Mouse (Mus musculus): Measurements from ENCODE around the gene Ssh3. TPM values are rescaled to one million over a fixed set of nuclear protein-coding genes. Genes with fewer than 3 reads are reported as not detected.
A peak's percentile ranks its signal among the peaks of the same experiment; 100 is the strongest.
"Not testable (repeated sequence)": the region's sequence is repeated elsewhere in the genome, so short reads cannot be mapped to it uniquely, and the experiment has no call there.

Ssh3 gene
- polyA plus RNA-seq, 1 experiment from 2014 or later = 16.9 TPM

GRCm38 (mm10) chr19:4262756-4263155 is 6.2 kb downstream of the Ssh3 start:
- 53% methylated on average over 6 of the region's 6 CpGs for WGBS
- Histone ChIP-seq H3K27me3 (no peaks in the 10 kb centered on the region), H3K4me1 (peaks cover 5% of the 10 kb centered on the region), H3K9ac (no peak overlapping the region), H3K4me2 (no peak overlapping the region), H3K36me3 (no peaks in the 10 kb centered on the region), H3K27ac (no peak overlapping the region), H3K4me3 (no peak overlapping the region), H3K9me3 (no peaks in the 10 kb centered on the region)
- no peak for ATAC-seq (ENCODE audit: borderline replicate concordance, extremely low read depth, low FRiP score, low TSS enrichment)

DNA sequence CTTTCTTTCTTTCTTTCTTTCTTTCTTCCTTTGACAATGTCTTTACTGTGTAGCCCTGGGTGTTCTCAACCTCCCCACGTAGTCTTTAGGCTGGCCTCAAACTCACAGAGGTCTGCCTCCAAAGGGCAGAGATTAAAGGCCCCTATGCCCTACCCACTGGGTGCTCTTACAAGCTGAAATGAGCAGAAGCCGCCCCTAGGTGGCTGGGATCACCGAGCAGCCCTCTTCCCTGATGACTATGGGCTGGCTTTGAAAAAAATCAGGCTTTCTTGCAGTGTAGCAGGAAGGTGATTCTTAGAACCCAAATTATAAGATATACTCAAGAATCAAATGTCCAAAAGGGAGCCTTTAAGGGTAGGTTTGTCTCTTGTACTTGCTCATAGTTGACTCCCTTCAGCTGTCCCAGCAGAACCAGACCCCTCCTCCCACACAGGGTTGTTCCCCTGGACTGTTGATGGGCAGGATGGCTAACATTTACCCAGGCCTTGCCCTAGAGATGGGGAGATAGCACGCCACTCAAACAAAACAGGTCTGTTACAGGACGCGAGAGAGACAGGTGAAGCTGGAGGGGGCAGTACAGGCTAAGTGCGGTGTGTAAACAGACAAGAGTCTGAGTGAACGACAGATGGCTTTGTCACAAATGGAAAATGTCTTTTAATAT is 7.8 kb downstream of the Ssh3 start:
- ATAC-seq (ENCODE audit: borderline replicate concordance, extremely low read depth, low FRiP score, low TSS enrichment) = no peak
- H3K36me3 ChIP-seq = no peaks in the 10 kb centered on the region
- H3K4me2 ChIP-seq = no peak overlapping the region
- H3K27me3 ChIP-seq = no peaks in the 10 kb centered on the region
- H3K27ac ChIP-seq = no peak overlapping the region
- peaks cover 6% of the 10 kb centered on the region for H3K4me1 ChIP-seq
- 40% methylated on average over 8 of the region's 8 CpGs for WGBS
- H3K9ac ChIP-seq = no peak overlapping the region
- no peaks in the 10 kb centered on the region for H3K9me3 ChIP-seq
- no peak overlapping the region for H3K4me3 ChIP-seq

- no peak overlapping the region for H3K27ac ChIP-seq
- WGBS = 19% methylated on average over 12 of the region's 12 CpGs
These were observed 11.1 kb downstream of the Ssh3 start for GRCm38 (mm10) chr19:4257897-4258252.

DNA sequence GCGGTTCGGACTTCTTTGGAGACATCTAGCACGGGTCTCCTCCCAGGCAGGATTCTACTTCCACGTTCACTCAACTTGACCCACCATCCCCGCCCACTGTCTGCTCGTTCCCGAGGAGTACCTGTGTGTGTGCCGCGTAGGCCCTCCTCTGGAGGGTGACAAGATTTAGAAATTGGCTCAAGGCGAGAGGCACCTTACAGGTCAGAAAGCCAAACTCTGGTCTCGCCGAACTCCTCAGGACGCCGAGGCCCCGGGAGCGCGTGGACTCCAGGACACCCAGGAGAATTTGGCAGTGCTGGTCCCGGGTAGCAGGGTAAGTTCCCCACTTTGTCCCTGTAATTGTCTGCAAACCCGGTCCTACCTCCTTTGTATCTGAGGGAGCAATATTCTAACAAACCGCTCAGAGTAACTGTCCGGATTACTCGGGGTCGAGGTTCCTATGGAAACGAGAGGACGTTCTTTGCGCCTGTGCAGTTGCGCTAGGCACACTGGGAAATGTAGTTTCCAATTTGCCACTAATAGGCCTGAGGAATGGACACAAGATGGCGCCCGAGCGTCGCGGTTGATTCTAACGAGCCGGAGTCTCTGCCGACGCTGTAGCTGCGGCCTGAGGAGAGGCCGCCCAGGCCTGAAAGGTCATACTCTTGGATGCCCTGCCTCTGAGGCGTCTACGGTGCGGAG is 11.6 kb downstream of the Ssh3 start:
- ATAC-seq (ENCODE audit: borderline replicate concordance, extremely low read depth, low FRiP score, low TSS enrichment) = peak; percentile 87
- Histone ChIP-seq H3K9me3 (no peaks in the 10 kb centered on the region), H3K9ac (peak overlapping the region; percentile 46), H3K4me3 (peak overlapping the region; percentile 55), H3K27me3 (no peaks in the 10 kb centered on the region), H3K36me3 (no peaks in the 10 kb centered on the region), H3K27ac (no peak overlapping the region), H3K4me2 (peak overlapping the region; percentile 83), H3K4me1 (peaks cover 6% of the 10 kb centered on the region)
- WGBS = under 1% methylated on average over 41 of the region's 41 CpGs

More at GRCm38 (mm10) chr19:4257897-4258252, 11.1 kb downstream of the Ssh3 start:
- Histone ChIP-seq H3K9ac (peak overlapping the region; percentile 45), H3K4me2 (peak overlapping the region; percentile 83), H3K27me3 (no peaks in the 10 kb centered on the region), H3K4me3 (peak overlapping the region; percentile 55), H3K4me1 (peaks cover 6% of the 10 kb centered on the region), H3K36me3 (no peaks in the 10 kb centered on the region), H3K9me3 (no peaks in the 10 kb centered on the region)
- no peak for ATAC-seq (ENCODE audit: borderline replicate concordance, extremely low read depth, low FRiP score, low TSS enrichment)

DNA sequence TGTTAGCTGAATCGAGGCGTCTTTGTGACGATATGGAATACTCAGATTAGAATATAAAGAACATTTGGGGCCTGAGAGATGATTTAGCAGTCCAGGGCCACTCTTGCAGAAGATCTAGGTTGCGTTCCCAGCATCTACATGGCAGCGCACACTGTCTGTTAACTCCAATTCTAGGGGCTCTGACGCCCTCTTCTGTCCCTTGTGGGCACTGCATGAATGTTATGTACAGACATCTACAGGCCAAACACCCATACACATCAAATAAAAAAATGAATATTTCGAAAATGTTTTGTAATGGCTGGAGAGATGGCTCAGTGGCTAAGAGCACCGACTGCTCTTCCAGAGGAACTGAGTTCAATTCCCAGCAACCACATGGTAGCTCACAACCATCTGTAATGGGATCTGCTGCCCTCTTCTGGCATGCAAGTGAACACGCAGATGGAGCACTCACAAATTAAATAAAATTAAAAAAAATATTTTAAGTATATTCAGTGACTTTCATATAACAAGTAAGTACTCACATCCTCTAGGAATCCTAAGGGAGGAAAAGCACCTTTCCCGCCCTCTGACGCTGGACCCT is 13.3 kb downstream of the Ssh3 start:
- 70% methylated on average over 11 of the region's 11 CpGs for WGBS
- Histone ChIP-seq H3K4me3 (no peak overlapping the region), H3K27me3 (no peaks in the 10 kb centered on the region), H3K4me1 (peaks cover 6% of the 10 kb centered on the region), H3K36me3 (no peaks in the 10 kb centered on the region), H3K4me2 (no peak overlapping the region), H3K9me3 (no peaks in the 10 kb centered on the region), H3K27ac (no peak overlapping the region), H3K9ac (no peak overlapping the region)
- no peak for ATAC-seq (ENCODE audit: borderline replicate concordance, extremely low read depth, low FRiP score, low TSS enrichment)

DNA sequence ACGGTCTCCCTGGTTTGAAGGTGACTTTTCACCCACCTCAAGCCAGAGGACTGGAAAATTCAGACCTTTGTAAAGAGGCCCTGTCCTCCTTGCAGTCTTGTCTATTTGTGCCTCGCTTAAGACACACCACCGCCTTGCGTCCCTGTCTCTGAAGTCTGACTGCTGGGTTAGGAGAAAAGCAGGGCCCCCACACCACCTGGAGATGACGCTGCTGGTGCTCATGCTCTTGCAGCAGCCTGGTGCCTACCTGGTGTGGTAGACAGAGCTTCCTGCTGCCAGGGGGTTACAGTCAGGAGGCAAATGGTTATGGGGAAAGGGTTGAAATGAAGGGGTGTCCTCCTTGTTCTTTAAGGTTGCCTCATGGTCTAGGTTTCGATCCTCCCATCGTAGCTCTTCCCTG is 14.8 kb downstream of the Ssh3 start:
- H3K27me3 ChIP-seq = no peaks in the 10 kb centered on the region
- no peak overlapping the region for H3K9ac ChIP-seq
- H3K4me1 ChIP-seq = peaks cover 6% of the 10 kb centered on the region
- no peak overlapping the region for H3K4me2 ChIP-seq
- no peak overlapping the region for H3K27ac ChIP-seq
- no peak for ATAC-seq (ENCODE audit: borderline replicate concordance, extremely low read depth, low FRiP score, low TSS enrichment)
- H3K36me3 ChIP-seq = no peaks in the 10 kb centered on the region
- 84% methylated on average over 7 of the region's 7 CpGs for WGBS
- H3K9me3 ChIP-seq = no peaks in the 10 kb centered on the region
- H3K4me3 ChIP-seq = no peak overlapping the region

DNA sequence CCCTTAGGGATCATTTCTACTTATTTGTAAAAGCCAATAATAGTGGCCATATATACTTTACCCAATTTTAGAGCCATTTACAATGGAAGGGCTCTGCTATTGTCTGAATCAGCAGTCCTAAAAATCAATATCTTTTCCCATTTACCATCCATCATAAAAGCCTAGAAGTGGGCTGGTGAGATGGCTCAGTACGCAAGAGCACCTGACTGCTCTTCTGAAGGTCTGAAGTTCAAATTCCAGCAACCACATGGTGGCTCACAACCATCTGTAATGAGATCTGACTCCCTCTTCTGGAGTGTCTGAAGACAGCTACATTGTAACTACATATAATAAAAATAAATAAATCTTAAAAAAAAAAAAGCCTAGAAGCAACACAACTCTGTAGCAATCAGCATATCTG is 20.3 kb downstream of the Ssh3 start:
- WGBS = 58% methylated on average over 1 of the region's 1 CpGs
- not testable (repeated sequence) for H3K9me3 ChIP-seq; H3K27ac ChIP-seq; H3K9ac ChIP-seq; H3K27me3 ChIP-seq; H3K36me3 ChIP-seq; H3K4me2 ChIP-seq; ATAC-seq (ENCODE audit: borderline replicate concordance, extremely low read depth, low FRiP score, low TSS enrichment); H3K4me1 ChIP-seq; H3K4me3 ChIP-seq

GRCm38 (mm10) chr19:4247010-4247409 is 22.0 kb downstream of the Ssh3 start:
- Histone ChIP-seq H3K9me3 (no peaks in the 10 kb centered on the region), H3K9ac (no peak overlapping the region), H3K27me3 (no peaks in the 10 kb centered on the region), H3K4me2 (no peak overlapping the region), H3K36me3 (no peaks in the 10 kb centered on the region), H3K4me3 (no peak overlapping the region), H3K4me1 (no peaks in the 10 kb centered on the region), H3K27ac (no peak overlapping the region)
- 67% methylated on average over 1 of the region's 1 CpGs for WGBS
- ATAC-seq (ENCODE audit: borderline replicate concordance, extremely low read depth, low FRiP score, low TSS enrichment) = no peak

- Histone ChIP-seq H3K27ac (no peak overlapping the region), H3K9ac (no peak overlapping the region)
- WGBS = 78% methylated on average over 6 of the region's 6 CpGs
These were observed 24.2 kb downstream of the Ssh3 start for GRCm38 (mm10) chr19:4244775-4245174.

DNA sequence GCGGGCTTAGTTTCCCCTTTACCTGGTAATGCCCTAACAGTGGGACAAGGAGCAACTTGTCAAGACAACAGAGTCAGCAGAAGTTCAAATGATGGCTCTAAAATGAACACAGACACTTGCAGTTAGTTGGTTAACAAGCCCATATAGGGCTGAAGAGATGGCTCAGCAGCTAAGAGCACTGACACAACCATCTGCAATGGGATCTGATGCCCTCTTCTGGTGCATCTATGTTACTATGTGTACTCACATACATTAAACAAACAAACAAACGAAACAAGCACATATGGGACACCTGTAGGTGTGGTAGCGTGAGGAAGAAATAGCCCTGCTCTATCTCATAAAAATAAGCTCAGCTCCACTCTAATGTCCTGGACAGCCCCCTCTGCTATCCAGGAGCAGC is 26.6 kb downstream of the Ssh3 start:
- Histone ChIP-seq H3K4me3 (no peak overlapping the region), H3K4me2 (no peak overlapping the region), H3K4me1 (no peaks in the 10 kb centered on the region), H3K9me3 (no peaks in the 10 kb centered on the region), H3K27me3 (no peaks in the 10 kb centered on the region), H3K9ac (no peak overlapping the region), H3K27ac (no peak overlapping the region), H3K36me3 (no peaks in the 10 kb centered on the region)
- ATAC-seq (ENCODE audit: borderline replicate concordance, extremely low read depth, low FRiP score, low TSS enrichment) = no peak
- 58% methylated on average over 3 of the region's 3 CpGs for whole genome bisulfite sequencing

More at GRCm38 (mm10) chr19:4244775-4245174, 24.2 kb downstream of the Ssh3 start:
- no peaks in the 10 kb centered on the region for H3K27me3 ChIP-seq
- no peaks in the 10 kb centered on the region for H3K4me1 ChIP-seq
- no peak overlapping the region for H3K4me2 ChIP-seq
- H3K36me3 ChIP-seq = no peaks in the 10 kb centered on the region
- no peaks in the 10 kb centered on the region for H3K9me3 ChIP-seq
- no peak for ATAC-seq (ENCODE audit: borderline replicate concordance, extremely low read depth, low FRiP score, low TSS enrichment)
- no peak overlapping the region for H3K4me3 ChIP-seq

GRCm38 (mm10) chr19:4240247-4240668 is 28.7 kb downstream of the Ssh3 start:
- WGBS = 54% methylated on average over 8 of the region's 8 CpGs
- no peaks in the 10 kb centered on the region for H3K27me3 ChIP-seq
- no peak overlapping the region for H3K27ac ChIP-seq
- no peaks in the 10 kb centered on the region for H3K9me3 ChIP-seq
- no peaks in the 10 kb centered on the region for H3K4me1 ChIP-seq
- H3K4me2 ChIP-seq = no peak overlapping the region
- H3K36me3 ChIP-seq = no peaks in the 10 kb centered on the region
- H3K9ac ChIP-seq = no peak overlapping the region
- no peak for ATAC-seq (ENCODE audit: borderline replicate concordance, extremely low read depth, low FRiP score, low TSS enrichment)
- no peak overlapping the region for H3K4me3 ChIP-seq

DNA sequence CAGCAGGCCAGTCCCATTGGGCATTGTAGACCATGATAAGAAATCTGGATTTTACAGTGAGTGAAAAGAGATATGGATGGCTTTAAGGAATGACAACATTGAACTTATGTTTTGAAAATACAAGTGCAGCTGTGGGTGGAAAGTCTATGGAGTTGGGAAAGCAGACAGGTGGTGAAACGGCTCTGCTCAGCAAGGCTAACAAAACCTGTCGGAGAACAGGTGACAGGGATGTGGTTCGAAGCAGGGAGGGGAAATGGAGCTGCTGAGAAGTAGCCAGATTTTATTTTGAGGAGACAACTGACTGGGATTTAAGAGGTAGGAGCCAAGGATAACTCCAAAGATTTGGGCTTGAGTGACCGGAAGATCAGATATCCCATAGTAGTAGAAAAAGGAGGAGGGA is 34.4 kb downstream of the Ssh3 start:
- ATAC-seq (ENCODE audit: borderline replicate concordance, extremely low read depth, low FRiP score, low TSS enrichment) = no peak
- 66% methylated on average over 4 of the region's 4 CpGs for WGBS
- no peaks in the 10 kb centered on the region for H3K9me3 ChIP-seq
- no peak overlapping the region for H3K27ac ChIP-seq
- no peak overlapping the region for H3K4me3 ChIP-seq
- H3K36me3 ChIP-seq = no peaks in the 10 kb centered on the region
- peaks cover 13% of the 10 kb centered on the region for H3K4me1 ChIP-seq
- peaks cover 3% of the 10 kb centered on the region; the same call in 1 of the 2 replicates for H3K27me3 ChIP-seq
- no peak overlapping the region for H3K9ac ChIP-seq
- no peak overlapping the region for H3K4me2 ChIP-seq
